Mouse (Mus musculus) common myeloid progenitor, adult 5-6 weeks (primary cell): ENCODE results near the gene Cbfa2t2. TPM values are rescaled to one million over a fixed set of nuclear protein-coding genes. Genes with fewer than 3 reads are reported as not detected.

Source experiments
- ATAC-seq: replicated peaks from 2 replicates; pipeline ENCODE4 v1.8.0; 2016; ENCODE audit warnings: low read depth, mild to moderate bottlenecking, moderate TSS enrichment, inconsistent platforms; ENCODE audit not compliant: poor library complexity, severe bottlenecking
- total RNA-seq: library from RNA; stranded (forward); fragments of 200-1000, 187-1606 nt; gene quantifications from 2 replicates; pipeline ENCODE4 v1.2.3, GENCODE M21; 2017

Cbfa2t2 gene
- total RNA-seq, 1 experiment from 2014 or later, result 23.8 TPM

DNA sequence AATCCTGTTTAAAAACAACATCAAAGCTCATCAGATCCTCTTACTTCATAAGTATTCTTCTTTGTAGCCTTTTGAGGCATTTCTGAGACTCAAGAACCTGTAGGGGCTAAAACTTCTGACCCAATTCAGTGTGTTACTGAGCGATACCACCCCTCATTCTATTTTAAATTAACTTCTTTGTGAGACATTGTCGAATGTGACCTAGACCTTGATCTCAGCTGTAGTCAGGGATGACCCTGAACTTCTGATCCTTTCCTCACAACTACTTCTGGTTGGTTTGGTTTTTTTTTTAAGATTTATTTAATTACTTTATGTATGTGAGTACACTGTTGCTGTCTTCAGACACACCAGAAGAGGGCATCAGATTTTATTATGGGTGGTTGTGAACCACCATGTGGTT, 12.7 kb upstream of the Cbfa2t2 start:
- ATAC-seq, result no peak

- ATAC-seq, result no peak
Measured at GRCm38 (mm10) chr2:154425522-154425921, 10.8 kb upstream of the Cbfa2t2 start.

GRCm38 (mm10) chr2:154426188-154426904, 9.9 kb upstream of the Cbfa2t2 start:
- ATAC-seq, result peak; percentile 42; the same call in 1 of the 2 replicates

GRCm38 (mm10) chr2:154426905-154427852, 9.1 kb upstream of the Cbfa2t2 start:
- no peak for ATAC-seq

- ATAC-seq, result no peak
Measured at GRCm38 (mm10) chr2:154427853-154428360, 8.4 kb upstream of the Cbfa2t2 start.

GRCm38 (mm10) chr2:154430566-154430965, 5.7 kb upstream of the Cbfa2t2 start:
- ATAC-seq, result no peak

GRCm38 (mm10) chr2:154432696-154433095, 3.6 kb upstream of the Cbfa2t2 start:
- no peak for ATAC-seq

DNA sequence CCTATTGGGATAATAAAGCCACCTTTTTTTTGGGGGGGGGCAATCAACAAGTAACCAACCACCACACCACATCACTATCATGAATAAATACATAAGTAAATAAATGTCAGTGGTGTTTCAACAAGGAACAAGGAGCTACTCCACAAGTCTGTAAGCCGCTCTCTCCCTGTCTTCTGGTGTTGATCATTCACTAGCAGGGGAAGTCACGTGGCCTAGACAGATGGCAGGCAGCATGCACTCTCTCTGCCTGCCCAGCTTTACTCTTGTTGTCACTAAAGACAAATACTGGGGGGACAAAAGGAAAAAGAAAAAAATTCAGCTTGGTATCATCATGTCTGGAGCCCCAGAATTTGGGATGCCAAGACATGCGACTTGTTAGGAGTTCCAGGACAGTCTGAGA, 2.9 kb upstream of the Cbfa2t2 start:
- no peak for ATAC-seq

DNA sequence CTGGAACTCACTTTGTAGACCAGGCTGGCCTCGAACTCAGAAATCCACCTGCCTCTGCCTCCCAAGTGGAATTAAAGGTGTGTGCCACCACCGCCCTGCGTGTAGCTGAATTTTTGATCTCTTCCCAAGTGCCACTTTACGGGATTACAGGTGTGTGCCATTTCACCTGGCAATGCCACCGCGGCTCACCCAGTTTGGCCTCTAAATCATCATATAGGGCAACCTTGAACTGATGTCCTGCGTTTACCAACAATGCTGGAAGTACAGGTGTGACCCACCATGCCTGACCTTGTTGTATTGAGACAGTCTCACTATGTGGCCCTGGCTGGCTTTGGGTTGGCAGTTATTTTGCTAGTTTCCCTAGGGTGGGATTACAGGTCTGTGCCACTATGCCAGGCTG, 1.6 kb upstream of the Cbfa2t2 start:
- no peak for ATAC-seq

- peak; percentile 97 for ATAC-seq
Measured at GRCm38 (mm10) chr2:154436076-154436457, 214 bp upstream of the Cbfa2t2 start.

DNA sequence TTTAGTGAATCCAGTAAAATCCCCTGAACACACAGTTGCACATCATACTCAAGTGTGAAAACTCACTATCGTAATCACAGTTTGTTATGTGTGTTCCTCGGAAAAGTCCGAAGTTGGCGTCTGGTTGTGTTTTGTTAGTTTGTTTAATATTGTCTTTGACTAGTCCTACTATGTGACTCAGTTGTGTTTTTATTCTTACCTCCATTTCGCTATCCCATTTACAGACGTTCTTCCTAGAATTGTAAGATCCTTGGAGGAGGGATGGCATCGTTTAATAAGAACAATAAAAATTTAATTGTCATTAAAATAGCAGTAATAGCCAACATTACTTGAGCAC, 878 bp downstream of the Cbfa2t2 start:
- no peak for ATAC-seq

GRCm38 (mm10) chr2:154440453-154440852, 4.2 kb downstream of the Cbfa2t2 start:
- ATAC-seq, result no peak

GRCm38 (mm10) chr2:154447821-154448220, 11.5 kb downstream of the Cbfa2t2 start:
- ATAC-seq, result no peak

DNA sequence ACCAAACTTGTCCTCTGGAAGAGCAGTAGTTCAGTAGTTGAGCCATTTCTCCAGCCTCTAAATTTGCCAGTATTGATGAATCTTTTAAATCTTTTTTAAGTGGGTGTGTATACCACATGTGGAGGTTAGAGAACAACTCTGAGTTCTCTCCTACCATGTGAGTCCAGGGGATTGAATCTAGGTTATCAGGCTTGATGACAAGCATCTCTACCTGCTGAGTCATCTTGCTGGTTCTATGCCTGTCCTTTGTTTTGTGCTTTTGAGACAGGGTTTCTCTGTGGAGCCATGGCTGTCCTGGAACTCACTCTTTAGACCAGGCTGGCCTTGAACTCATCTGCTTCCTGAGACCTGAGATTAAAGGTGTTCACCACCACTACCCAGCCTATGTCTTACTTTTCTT, 12.4 kb downstream of the Cbfa2t2 start:
- ATAC-seq, result no peak

GRCm38 (mm10) chr2:154452951-154453350, 16.7 kb downstream of the Cbfa2t2 start:
- ATAC-seq, result no peak

DNA sequence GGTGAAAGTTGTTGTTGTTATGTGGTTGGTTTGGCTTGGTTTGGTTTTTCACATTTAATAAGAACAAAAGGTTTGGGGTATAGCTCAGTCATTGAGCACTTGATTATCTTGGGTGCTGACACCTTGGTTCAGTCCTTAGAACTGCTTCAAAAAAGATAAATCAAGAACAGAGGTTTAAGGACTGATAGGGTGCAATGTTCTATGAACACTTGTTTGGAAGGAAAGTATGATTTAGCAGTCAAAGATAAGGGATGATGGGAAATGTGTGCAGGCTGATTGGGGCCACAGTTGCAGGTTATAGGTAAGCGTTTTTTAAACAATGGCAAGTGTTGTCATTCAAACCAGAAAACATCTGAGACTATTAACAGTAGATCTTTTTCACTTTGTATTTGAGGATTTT, 17.8 kb downstream of the Cbfa2t2 start:
- ATAC-seq, result no peak

- ATAC-seq, result no peak
Measured at GRCm38 (mm10) chr2:154454605-154455004, 18.3 kb downstream of the Cbfa2t2 start.

DNA sequence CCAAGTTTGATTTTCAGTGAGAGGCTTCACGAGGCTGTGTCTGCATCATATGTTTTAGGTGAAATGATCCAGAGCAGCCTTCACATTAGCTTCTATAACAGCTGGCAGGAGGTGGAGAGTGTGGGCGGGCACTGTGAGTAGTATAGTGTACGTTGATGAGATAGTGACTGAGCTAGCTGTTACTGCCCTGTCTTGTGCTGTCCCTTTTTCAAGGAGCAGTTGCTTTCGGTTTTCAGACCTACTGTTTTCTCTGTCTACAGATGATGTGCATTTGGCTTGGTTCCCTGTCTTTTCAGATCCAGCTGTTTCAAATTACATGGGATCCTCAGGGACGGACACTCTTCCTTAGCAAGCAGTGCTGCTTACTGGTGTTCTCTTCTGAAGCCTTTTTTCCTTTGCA, 19.5 kb downstream of the Cbfa2t2 start:
- peak; percentile 63; the same call in 1 of the 2 replicates for ATAC-seq

DNA sequence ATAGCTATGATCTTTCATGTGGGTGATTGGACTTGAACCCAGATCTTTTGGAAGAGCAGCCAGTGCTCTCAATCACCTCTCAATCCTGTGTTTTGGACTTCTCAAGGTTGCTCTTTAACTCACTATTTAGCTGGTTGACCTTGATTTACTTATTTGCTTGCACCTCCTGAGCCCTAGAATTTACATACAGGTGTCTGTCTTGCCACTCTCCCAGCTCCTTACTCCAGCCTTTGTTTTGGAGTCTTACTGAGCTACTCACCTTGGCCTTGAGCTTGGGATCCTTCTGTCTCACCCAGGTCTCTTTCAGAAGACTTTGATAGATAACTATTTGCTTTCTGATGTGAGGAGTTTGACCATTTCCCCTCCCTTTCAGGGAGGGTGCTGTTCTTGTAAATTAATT, 20.3 kb downstream of the Cbfa2t2 start:
- no peak for ATAC-seq

DNA sequence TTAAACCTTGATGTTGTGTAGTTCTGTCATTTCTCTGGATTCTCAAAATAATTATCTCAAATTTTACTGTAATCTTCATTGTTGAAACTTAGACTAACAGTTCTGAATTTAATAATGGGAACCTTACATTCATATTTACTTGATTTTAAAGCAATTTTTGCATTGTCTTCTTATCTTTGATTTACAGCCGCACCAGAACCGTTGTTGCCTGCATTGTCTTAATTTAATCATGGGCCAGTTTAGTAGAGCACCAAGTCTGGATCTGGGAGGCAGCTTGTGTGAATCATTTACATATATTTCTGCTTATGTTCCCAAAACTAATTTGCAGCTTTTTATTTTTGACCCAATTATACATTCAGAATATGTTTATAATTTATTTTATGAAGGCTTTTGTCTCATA, 23.0 kb downstream of the Cbfa2t2 start:
- ATAC-seq, result no peak

DNA sequence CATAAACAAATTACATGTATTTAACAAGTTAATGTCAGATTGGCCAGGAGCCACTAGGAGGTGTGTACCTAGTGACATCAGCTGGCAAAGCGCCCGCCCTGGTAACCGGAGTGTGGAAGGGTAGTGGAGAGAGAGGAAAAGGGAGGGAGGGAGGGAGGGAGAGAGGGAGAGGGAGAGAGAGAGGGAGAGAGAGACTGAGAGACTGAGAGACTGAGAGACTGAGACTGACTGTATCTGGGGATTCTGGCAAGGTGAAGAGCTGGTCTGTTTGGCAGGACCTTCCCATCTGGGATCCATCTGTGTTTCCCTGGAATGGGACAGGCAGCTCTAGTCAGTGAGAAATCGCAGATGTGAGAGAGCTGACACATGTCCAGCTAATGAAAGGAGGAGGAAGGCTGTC, 23.6 kb downstream of the Cbfa2t2 start:
- no peak for ATAC-seq
